Mouse (Mus musculus) heart, postnatal 0 days (tissue): ENCODE results near the gene Brinp1. TPM values are rescaled to one million over a fixed set of nuclear protein-coding genes. Genes with fewer than 3 reads are reported as not detected.

Experiments used
- ATAC-seq: fragments of 200-750 bp; cut with Nextera tagmentation; 2 replicates; pipeline ENCODE4 v1.8.0; 2017; ENCODE audit warnings: low read depth, moderate number of reproducible peaks, moderate library complexity; ENCODE audit not compliant: insufficient read depth
- DNase-seq: peaks from one replicate; pipeline ENCODE4 v3.0.0-alpha.2; 2016; ENCODE audit warnings: low spot score
- H3K27ac ChIP-seq: fragments of 300-500 bp; sonication (generic); 2 replicates; pipeline ENCODE4 v1.5.1; 2014; ENCODE audit warnings: low read depth, mild to moderate bottlenecking
- H3K27me3 ChIP-seq: fragments of 300-500 bp; sonication (generic); 2 replicates; pipeline ENCODE4 v1.6.1; 2014; ENCODE audit warnings: low read length, mixed read lengths; ENCODE audit not compliant: control insufficient read depth, insufficient read depth
- H3K36me3 ChIP-seq: fragments of 300-500 bp; sonication (generic); replicated peaks from 2 replicates; pipeline ENCODE4 v1.6.1; 2014; ENCODE audit warnings: low read length, mixed read lengths; ENCODE audit not compliant: control insufficient read depth, insufficient read depth
- H3K4me1 ChIP-seq: fragments of 300-500 bp; sonication (generic); 2 replicates; pipeline ENCODE4 v1.6.1; 2014; ENCODE audit warnings: antibody characterized with exemption; ENCODE audit not compliant: control insufficient read depth, insufficient read depth
- H3K4me2 ChIP-seq: fragments of 300-500 bp; sonication (generic); 2 replicates; pipeline ENCODE4 v1.6.1; 2014; ENCODE audit warnings: low read depth, mild to moderate bottlenecking, low read length, moderate library complexity
- H3K4me3 ChIP-seq: fragments of 300-500 bp; sonication (generic); 2 replicates; pipeline ENCODE4 v1.5.1; 2014; ENCODE audit warnings: low read depth, low read length
- H3K9ac ChIP-seq: fragments of 300-500 bp; sonication (generic); replicated peaks from 2 replicates; pipeline ENCODE4 v1.6.1; 2014; ENCODE audit warnings: low read depth, low read length, mixed read lengths
- H3K9me3 ChIP-seq: fragments of 300-500 bp; sonication (generic); replicated peaks from 2 replicates; pipeline ENCODE4 v1.6.1; 2016; ENCODE audit warnings: low read length; ENCODE audit not compliant: control insufficient read depth
- CTCF ChIP-seq: IDR thresholded peaks from 2 replicates; pipeline ENCODE4 v1.5.1; 2016; ENCODE audit warnings: antibody characterized with exemption, control low read depth, low read depth
- EP300 ChIP-seq: IDR thresholded peaks from 2 replicates; pipeline ENCODE4 v1.6.1; 2016; ENCODE audit warnings: antibody characterized with exemption, low read depth
- WGBS: fragments of 180-500 bp; shearing (Covaris S2); extraction: QIAGEN DNeasy Blood & Tissue Kit; methylation state at CpG from one replicate; pipeline ENCODE4 v1.1.7; 2014; 5-methylcytosine and 5-hydroxymethylcytosine counted together
- polyA plus RNA-seq: library from polyadenylated mRNA; unstranded; fragments of >200 nt; fragmentation: Nextera tagmentation; extraction: Ambion mirVana; gene quantifications from 2 replicates; pipeline ENCODE4 v1.2.1, GENCODE M21; 2015
- total RNA-seq: library from RNA; depleted of rRNA; stranded (reverse); fragments of >200 nt; gene quantifications from 2 replicates; pipeline ENCODE4 v1.2.3, GENCODE M21; 2014; ENCODE audit warnings: low replicate concordance

Gene Brinp1
- total and polyA plus RNA-seq, 2 experiments from 2014 or later = 0.56 TPM; not detected in 1

GRCm38 (mm10) chr4:68768256-68768655, 185.9 kb downstream of the Brinp1 start:
- H3K36me3 ChIP-seq = no peaks in the 10 kb centered on the region
- ATAC-seq = no peak
- H3K9ac ChIP-seq = no peak overlapping the region
- no peaks in the 10 kb centered on the region for H3K27me3 ChIP-seq
- H3K27ac ChIP-seq = no peak overlapping the region
- H3K4me1 ChIP-seq = no peaks in the 10 kb centered on the region
- H3K4me3 ChIP-seq = no peak overlapping the region
- H3K4me2 ChIP-seq = no peak overlapping the region
- TF ChIP-seq EP300 = no peak
- no peak for TF ChIP-seq CTCF
- no peak for DNase-seq
- no peaks in the 10 kb centered on the region for H3K9me3 ChIP-seq
- WGBS = 47% methylated on average over 5 of the region's 5 CpGs

- ATAC-seq (no peak), DNase-seq (no peak)
- TF ChIP-seq CTCF = no peak
- TF ChIP-seq EP300 = no peak
- Histone ChIP-seq H3K9ac (no peak overlapping the region), H3K36me3 (no peaks in the 10 kb centered on the region), H3K4me2 (no peak overlapping the region), H3K27ac (no peak overlapping the region), H3K27me3 (no peaks in the 10 kb centered on the region), H3K4me1 (no peaks in the 10 kb centered on the region), H3K4me3 (no peak overlapping the region), H3K9me3 (no peaks in the 10 kb centered on the region)
- WGBS = 52% methylated on average over 5 of the region's 5 CpGs
Observed at GRCm38 (mm10) chr4:68767393-68767792, 186.8 kb downstream of the Brinp1 start.

- no peaks in the 10 kb centered on the region for H3K4me1 ChIP-seq
- H3K27ac ChIP-seq = no peak overlapping the region
- no peaks in the 10 kb centered on the region for H3K9me3 ChIP-seq
- H3K4me3 ChIP-seq = no peak overlapping the region
- no peaks in the 10 kb centered on the region for H3K27me3 ChIP-seq
- ATAC-seq (no peak), DNase-seq (no peak)
- H3K36me3 ChIP-seq = no peaks in the 10 kb centered on the region
- no peak overlapping the region for H3K4me2 ChIP-seq
- no peak overlapping the region for H3K9ac ChIP-seq
- 77% methylated on average over 12 of the region's 12 CpGs for WGBS
- no peak for TF ChIP-seq EP300
- TF ChIP-seq CTCF = no peak
Observed at GRCm38 (mm10) chr4:68765772-68766573, 188.2 kb downstream of the Brinp1 start.

- no peaks in the 10 kb centered on the region for H3K4me1 ChIP-seq
- no peak overlapping the region for H3K4me3 ChIP-seq
- no peaks in the 10 kb centered on the region for H3K36me3 ChIP-seq
- ATAC-seq (no peak), DNase-seq (no peak)
- WGBS = 77% methylated on average over 2 of the region's 2 CpGs
- H3K4me2 ChIP-seq = no peak overlapping the region
- H3K9ac ChIP-seq = no peak overlapping the region
- TF ChIP-seq CTCF (no peak), EP300 (no peak)
- no peak overlapping the region for H3K27ac ChIP-seq
- no peaks in the 10 kb centered on the region for H3K9me3 ChIP-seq
- H3K27me3 ChIP-seq = no peaks in the 10 kb centered on the region
Observed at GRCm38 (mm10) chr4:68764937-68765336, 189.3 kb downstream of the Brinp1 start.

GRCm38 (mm10) chr4:68720983-68721382, 233.2 kb downstream of the Brinp1 start:
- ATAC-seq = peak; percentile 58
- no peaks in the 10 kb centered on the region for H3K27me3 ChIP-seq
- DNase-seq = peak; percentile 39
- WGBS = 4% methylated on average over 1 of the region's 1 CpGs
- H3K36me3 ChIP-seq = no peaks in the 10 kb centered on the region
- TF ChIP-seq EP300 = no peak
- TF ChIP-seq CTCF = no peak
- H3K27ac ChIP-seq = no peak overlapping the region
- no peak overlapping the region for H3K4me2 ChIP-seq
- no peaks in the 10 kb centered on the region for H3K9me3 ChIP-seq
- H3K4me3 ChIP-seq = no peak overlapping the region
- no peak overlapping the region for H3K9ac ChIP-seq
- no peaks in the 10 kb centered on the region for H3K4me1 ChIP-seq
